Mouse (Mus musculus) thymus, postnatal 0 days (tissue): Measurements from ENCODE around the gene Zdbf2. TPM values are rescaled to one million over a fixed set of nuclear protein-coding genes. Genes with fewer than 3 reads are reported as not detected.

Source experiments
- DNase-seq: peaks from one replicate; pipeline ENCODE4 v3.0.0-alpha.2; 2015; ENCODE audit warnings: low spot score
- polyA plus RNA-seq: library from polyadenylated mRNA; unstranded; fragments of >200 nt; fragmentation: Nextera tagmentation; extraction: Ambion mirVana; gene quantifications from 2 replicates; pipeline ENCODE4 v1.2.1, GENCODE M21; 2015

Gene Zdbf2
- 0.32 and 0.34 TPM in 2 replicates for polyA plus RNA-seq

DNA sequence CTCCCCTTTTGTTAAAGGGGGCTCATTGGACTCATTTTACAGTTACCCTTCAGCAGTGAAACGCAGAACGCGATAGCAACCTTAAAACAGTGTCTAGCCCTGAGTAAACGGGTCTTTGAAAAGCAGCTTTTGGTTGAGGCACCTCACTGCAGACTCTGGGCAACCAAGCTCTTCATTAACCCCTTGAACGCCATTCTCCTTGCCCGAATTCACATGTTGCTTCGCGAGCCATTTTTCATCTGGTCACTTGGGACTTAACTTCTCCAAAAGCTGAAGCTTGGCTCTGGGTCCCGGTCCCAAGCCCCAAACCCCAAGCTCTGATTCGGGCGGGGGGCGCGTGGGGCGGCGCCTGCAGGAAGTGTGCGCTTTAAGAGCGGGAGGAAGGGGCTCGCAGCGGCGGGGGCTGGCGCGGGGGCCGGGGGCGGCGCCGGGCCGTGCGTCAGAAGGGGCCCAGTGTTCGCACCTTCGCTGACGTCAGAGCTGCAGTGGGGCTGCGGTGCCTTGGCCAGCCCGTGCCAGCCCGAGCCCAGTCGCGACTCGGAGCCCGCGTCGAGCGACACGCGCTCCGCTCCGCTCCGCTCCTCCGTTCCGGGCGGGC is at the start of gene Zdbf2:
TSS of gene Zdbf2 (plus strand) at position 525 of the 598 bp plus-strand sequence.
- no peak for DNase-seq

DNA sequence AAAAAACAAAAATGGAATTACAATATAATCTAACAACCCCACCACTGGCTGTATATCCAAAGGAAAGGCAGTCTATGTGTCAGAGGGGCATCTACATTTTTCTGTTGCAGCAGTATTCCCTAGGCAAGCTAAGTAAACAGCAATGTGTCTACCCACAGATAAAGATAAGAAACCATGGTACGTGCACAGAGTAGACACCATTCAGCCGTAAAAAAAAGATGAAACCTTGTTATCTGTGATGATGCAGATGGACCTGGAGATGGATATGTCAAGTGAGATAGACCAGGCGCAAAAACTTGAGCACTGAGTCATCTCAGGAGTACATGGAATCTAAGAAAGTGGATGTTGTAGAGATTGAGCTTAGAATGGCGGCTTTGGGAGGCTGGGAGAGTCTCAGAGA is 48.1 kb upstream of the Zdbf2 start:
- no peak for DNase-seq

DNA sequence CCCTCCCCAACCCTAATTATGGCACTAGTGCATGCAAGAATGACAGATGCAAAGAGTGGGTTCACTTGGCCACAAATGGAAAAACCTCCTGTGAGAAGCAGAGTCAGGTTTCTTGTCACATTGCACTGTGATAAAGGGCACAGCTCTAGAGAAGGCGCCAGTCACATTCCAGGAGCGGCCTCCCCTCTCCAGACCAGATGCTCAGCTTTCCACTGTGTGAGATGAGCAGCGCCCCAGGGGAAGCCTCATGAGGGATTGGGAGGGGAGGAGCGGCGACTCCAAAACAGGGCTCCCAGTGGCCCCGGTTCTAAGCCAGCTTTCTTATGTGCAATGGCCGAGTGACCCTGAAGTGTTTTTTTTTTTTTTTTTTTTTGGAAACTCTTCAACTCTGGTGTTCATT is 47.2 kb upstream of the Zdbf2 start:
- DNase-seq, result no peak

DNA sequence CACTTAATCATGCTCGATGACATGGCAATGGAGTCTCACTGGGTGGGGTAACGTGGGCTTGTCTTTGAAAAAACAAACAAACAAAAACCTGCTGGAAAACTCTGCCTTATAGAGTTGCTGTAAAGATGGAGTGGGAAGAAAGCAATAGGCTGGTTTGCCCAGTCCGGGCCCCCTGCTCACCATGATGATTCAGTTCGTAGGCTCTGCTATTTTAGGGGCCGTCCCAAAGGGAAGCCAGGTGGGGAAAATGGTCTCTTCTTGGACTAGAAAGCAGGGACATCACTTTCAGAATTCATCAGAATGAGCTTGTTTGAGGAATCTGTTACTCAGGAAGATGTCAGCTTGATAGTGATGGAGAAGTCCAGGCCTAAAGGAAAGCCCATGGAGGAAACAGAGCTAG is 45.8 kb upstream of the Zdbf2 start:
- no peak for DNase-seq

DNA sequence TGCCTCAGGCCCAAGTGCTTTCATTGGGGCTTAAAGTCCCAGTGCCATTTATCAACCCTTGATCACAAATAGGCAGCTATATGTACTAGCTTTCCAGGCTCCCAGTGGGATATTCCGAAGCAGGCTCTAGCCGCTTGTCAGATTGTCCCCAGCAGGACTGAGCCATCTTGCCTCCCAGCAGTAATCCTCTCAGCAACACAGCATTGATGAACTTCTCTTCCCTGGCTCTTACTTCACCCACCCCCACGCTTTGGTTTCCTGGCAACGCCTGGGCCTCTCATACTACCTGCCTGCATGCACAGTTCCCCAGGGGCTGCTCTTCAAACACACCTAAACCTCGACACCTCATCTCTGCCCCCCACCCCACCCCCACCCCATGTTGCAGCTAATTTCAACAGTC is 35.7 kb upstream of the Zdbf2 start:
- no peak for DNase-seq

DNA sequence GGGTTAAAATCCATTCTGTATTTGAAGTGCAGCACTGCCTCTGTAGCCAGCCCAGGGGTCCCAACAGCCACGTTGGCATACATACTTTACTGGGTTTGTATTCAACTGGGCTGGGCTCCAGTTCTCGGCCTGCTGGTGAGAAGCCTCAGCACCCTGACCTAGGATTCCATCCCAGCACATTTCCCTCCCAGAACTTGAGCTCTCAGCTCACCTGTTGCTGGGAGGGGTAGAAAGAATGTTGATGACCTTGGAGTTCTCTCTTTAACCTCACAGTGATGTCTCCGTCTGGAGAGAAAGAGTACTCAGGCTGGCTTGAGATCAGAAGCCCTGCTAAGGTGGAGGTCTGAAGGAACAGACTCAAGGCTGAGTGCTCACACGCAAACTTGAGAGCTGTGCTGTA is 33.8 kb upstream of the Zdbf2 start:
- no peak for DNase-seq

DNA sequence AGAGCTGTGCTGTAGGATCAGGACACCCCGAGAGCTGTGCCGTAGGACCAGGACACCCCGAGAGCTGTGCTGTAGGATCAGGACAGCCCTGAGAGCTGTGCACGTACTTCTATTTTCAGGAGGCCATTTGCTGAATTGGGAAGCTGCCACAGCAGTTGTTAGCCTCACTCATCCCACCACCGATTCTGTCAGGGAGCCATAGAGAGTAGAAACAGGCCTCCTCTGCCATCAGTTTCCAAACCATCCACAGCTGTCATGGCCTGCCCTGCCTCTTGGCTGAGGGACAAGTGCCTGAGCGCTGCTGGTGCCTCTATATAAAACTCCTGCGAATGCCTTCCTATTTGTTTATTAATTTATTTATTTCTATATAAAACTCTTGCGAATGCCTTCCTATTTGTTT is 33.3 kb upstream of the Zdbf2 start:
- no peak for DNase-seq

DNA sequence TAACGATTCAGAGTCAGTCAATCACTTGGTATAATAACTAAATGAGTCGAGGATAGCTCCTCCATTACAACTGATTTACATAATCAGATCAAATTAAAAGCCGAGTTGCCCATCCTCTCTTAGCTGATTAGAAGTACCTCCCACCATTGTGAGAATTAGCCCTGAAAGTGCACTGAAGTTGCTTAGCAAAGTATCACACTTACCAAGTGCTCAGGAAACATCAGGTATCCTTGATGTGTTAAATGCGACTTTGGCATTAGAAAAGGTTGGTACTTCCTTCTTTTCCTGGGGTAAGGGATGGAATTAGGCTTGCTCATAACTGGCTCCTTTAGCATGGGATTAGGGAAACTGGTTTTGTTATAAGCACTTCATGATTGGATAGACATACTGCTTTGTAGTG is 29.2 kb upstream of the Zdbf2 start:
- no peak for DNase-seq

DNA sequence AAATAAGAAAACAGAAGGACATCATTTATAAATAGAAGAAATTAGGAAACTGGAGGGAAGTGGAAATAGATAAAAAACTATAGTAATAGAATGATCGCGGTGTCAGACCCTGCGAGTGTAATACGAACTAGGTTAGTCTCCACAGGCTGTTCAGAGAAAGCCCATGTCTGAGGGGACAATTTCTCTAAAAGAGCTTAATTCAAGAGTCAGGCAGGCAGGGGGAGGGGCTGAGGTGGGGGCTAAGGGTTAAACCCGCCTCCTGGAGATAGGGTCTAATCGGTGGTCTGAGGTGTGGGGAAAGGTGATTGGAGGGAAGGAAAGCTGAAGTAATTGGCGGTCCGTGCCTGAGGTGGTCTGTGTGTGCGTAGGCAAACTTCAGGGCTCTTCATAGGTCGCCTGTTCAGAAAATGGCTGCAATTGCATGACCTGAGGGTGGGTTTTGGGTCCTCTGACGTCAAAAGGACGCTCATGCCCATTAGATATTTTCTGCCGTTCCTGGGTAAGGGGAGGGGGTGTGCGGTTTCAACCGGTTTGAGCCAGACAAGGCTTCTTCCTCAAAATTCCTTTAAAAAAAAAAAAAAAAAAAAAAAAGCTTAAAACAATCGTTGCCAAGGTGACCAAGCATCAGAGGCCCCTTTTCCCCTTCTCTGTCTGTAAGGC is 26.1 kb upstream of the Zdbf2 start:
- DNase-seq, result no peak

DNA sequence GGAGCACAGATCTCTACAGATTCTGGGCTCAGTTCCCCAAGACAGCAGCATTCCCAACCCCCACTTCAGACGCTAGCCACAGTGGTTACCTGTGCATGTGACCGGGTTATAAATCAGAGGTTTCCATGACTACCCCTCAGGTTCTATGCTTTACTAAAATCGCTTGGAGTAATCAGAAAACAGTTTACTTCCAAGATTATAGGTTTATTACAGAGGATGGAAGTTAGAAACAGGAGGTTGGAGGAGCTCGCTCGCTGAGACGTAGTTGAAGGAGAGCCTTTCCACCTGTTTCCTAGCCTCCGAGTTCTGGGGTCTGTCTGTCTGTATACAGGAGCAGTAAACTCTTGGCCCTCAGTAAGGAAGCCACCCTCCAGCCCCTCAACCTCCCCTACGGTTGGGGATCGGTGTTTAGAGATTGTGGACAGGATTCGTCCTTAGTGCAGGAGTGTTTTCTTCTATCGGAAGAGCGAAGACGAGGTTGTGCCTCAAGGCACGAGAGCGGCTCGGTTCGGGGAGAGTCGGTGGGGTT is 25.2 kb upstream of the Zdbf2 start:
- no peak for DNase-seq

DNA sequence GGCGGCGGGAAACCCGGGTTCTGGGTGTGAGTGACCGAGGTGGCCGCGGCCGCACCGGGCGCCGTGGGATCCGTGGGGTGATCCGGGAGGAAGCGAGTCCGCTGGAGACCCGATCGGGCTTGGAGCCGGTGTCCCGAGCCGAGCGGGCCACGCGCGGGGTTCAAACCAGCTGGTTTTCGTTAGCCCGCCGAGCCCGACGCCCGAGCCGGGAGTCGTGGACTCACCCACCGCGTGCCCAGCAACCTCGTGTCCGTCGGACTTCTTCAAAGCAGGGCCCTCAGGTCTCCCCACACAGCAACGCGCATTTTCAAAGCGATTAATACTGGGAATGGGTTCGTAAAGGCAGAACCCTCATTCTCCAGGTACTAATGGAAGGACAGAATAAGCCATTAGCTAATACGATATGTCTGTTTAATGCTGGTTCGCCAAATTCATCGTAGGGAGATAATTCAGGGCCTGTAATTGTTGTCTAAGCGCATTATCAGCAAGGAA is 24.7 kb upstream of the Zdbf2 start:
- DNase-seq, result no peak

DNA sequence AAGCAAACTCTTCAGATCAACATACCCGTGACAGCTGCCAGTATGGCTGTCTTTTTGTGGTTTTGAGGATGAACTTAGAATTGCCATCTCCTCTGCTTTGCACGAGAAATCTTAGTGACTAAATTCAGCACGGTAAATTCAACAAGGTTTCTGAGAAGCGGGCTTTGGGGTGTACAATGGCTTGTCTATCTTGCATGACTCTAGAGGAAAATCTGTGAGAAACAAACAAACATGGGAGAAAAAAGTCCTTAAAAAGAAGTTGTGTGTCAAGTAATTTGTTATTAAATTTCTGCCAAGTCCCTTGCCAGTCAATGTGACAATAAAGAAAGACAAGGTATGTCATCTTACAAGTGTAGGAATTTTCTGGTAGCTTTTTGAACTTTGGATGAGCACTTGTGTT is 23.8 kb upstream of the Zdbf2 start:
- no peak for DNase-seq

DNA sequence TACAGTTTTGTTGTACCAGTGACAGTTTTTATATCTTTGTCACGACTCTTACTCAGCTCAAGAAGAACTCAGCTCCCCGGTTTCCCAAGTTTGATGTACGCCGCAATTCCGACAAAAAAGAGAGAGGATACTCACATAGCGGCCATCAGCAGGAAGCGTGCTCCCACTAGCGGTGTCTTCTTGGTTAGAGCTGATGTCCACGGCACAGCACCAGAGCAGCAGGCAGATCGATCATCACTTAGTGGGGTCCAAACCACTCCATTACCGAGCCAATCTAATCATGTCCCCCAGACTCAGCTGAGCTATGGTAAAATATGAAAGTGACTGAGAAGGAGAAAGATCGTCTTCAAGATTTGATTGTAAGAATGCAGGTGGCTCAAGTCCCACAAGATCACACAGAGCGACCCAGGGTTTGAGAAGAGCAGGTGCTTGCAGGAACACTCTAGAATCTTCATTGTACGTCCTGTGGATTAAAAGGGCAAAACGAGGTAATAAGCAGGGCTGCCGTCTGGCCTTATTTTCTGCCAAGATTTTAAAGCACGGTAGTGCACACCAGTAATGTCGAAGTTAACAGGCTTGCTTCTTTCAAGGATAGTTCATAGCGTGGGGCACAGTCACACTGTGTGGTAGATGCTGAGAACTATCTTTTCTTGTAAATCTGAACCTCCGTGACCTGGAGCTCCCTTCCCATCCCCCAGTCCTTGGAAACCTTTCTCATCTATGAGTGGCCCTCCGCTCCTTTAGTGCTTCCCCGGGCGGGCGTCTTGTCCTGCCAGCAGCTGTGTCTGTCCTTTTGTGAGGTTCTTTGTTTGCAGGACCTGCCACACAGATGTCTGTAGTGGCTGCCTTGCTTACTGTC is 20.5 kb upstream of the Zdbf2 start:
- DNase-seq, result no peak

DNA sequence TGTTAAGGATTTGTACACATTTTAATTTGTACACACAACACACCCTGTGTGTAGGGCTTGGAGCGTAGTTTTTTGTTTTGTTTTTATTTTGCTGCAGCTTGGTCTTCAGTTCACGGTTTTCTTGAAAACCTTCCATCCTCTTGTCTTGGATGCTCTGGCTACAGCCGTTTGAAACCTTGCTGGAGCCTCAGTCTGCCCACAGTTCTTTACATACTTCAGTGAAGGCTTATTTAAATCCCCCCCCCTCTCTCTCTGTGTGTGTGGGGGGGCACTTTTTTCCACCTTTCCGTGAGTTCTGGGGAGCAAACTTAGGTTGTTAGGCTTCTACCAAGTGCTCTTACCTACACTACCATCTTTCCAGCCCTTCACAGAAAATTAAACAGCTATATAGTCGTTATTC is 19.8 kb upstream of the Zdbf2 start:
- no peak for DNase-seq

DNA sequence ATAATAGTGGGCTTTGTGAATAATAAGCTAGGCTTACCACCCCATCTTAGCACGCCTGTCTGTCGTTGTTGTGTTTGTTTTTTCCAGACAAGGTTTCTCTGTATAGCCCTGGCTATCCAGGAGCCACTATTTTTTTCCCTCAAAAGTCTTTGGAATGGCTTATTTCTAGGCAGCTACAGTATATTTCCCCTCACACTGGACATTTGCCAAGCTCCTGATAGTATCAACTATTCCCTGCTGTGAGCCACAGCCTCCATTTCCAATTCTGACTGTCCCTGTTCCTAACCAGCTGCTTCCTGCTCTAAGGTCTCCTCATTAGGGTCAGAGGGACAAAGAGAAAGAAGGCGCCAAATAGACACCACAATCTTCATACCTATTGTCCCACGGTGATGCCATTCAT is 18.0 kb upstream of the Zdbf2 start:
- DNase-seq, result no peak

DNA sequence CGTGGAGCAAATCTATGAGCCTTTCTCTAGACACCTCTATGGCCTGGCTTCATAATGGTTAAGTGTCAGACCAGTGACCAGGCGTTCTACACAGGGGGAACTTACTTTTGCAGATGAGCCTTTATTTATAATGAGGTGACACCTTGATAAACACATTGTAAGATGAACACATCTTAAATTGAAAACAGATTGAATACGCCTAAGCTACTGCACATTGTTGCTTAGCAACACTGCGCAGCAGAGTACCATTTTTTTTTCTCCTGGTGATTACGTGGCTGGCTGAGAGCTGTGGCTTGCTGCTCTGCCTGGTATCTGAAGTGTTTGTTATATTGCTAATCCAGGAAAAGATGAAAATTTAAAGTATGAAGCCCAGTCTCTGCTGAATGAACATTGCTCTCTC is 17.0 kb upstream of the Zdbf2 start:
- DNase-seq, result no peak

DNA sequence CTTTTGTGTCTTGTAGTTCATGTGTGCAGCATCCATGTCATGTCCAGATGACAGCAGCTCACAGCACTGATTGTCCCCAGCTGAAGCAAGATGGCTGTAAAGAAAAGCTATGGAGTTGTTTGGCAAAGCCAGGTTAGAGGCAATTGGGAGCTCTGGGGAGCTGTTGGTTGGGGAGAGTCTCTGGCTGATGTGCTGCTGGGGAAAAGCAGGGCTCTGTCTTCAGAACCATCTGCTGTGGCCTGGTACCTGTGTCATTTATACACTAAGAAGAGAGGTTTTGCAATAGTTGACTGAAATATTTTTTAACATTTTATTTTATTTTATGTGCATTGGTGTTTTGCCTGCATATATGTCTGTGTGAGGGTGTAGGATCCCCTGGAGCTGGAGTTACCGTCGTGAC is 14.6 kb upstream of the Zdbf2 start:
- DNase-seq, result no peak

DNA sequence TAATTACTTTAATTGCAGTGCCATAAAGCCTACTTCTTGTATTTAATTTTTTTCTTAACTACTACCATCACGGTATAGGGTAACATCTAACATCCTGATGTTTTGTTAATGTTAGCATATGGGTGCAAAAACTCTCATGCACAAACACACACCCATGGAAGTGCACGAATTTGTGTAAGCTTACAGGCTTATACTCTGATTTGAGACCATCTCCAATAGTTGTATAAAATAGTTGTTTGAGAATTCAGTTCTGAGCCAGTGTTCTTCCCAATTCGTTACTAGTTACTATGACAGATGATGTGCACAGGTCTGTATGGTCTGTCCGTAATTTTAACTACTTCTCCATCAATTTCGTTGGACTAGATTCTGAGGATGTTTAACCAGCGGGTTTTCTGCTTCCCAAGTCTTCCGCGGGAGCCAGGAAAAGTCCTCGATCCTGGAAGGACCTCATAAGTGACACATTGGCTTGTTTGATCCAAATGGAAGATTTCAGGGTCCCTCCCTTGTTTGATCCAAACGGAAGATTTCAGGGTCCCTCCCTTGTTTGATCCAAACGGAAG is 13.7 kb upstream of the Zdbf2 start:
- DNase-seq, result no peak

DNA sequence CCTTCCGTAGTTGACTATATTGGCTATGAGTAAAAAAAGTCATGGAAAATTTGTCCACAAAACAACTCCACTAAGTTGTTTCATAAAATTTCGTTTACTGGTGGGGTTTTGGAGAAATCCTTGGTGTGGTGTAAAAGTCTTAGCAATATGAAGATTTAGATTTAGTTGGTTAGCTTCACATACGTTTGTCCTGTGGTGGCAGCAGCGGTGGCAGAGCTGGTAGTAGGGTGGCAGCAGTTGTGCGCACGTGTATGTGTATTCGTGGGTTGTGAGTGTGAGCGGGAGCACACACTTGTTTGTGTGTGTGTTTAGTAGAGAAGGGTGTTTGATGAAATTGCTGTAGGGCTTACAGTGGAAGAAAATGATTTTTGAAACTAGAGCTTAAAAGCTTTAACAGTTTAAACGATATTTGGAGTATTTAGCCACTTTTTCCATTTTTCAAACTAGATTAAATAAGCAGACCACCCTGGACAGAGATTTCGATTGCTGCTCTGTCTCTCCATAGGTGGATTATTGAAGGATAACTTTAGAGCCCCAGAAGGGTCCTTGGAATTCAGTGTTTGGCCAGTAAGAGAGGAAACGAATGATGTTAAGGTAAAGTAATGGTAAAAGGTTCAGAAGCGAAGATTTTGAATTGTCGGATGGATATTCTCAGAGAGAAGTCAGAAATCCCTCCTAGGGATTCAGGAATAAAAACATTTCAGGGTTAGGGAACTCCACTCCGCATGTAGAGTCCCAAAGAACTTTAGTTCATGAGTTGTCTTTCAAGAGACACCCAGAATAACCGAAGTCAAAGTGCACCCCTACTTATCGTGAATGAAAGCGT is 12.9 kb upstream of the Zdbf2 start:
- no peak for DNase-seq

DNA sequence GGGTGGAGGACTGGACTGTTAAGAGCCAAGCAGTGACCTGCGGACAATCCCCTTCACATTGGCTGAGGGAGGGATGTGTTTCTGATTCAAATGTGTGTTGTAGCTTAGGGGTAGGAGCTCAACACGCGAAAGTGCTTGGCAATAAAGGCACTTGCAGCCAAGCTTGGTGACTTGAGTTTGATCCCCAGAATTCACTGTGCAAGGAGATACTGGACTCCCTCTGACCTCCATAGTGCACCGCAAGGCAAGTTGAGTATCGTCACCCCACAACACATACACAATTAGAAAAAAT is 12.4 kb upstream of the Zdbf2 start:
- no peak for DNase-seq

DNA sequence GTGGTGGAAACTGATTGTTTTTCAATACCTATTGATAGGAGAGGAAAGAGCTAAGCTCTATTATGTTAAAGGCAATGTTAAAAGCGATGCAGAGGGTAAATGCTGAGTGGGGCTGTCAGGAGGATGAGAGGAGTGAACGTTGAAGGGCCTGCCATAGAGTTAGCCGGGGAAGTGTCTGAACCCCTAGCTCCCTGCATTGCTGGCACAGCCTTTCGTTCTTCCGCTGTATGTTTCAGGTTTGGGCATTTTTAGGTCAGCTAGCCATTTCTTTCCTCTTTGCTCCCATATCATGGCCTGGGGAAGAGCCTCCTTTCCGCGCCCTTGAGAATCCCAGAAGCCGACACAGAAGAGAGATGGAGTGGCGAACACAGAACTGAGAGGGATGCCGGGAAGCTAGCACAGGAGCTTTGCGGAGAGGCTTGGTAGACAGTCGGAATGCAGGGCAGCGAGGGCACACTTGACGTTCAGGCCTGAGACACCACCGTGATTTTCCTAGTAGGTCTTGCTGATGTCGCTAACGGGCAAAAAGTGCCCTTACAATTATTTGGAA is 11.9 kb upstream of the Zdbf2 start:
- DNase-seq, result no peak
